Comparison of ENCODE assay signal across 9 mouse cellular contexts in the genomic region with DNA sequence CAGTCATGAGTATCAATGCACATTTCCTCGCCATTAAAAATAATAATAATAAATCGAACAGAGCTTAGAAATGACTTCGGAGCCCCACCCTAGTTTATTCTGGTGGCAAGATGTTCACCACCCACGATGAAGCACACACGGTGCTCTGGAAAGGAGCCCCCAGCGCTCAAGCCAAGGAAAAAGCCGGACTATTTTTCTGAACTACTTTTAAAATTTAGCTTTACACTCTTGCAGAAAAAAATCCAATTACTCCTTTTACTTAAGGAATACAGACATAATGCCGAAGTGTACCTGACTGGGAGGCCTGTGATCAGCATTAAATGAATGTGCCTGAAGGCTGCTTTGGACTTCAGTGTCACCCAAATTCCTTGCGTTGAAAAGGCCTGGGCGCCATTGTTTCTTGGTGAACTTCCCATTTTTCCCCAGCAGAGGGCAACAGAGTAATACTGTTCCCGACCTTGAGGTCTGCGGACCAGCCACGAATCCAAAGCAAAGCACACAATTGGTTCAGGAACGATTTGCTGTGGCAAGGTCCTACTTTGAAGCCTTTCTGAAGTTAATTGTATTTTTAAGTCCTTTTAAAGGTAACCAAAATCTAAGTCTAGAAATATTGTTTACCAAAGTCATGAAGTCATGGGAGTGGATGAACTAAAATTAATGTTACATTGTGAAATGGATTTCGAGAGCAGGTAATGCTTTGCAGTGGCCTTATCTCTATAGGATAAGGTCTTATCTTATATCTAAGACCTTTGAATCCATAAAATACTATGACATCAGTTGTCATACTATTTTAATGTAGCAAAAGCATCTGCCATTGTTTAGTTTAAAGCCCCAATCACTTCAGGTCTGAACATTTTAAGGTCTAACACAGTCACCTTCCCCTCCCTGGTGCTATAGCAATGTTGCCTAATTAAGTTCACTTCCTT.
DNase-seq lines count a peak whose midpoint lies in the region; ATAC-seq and TF ChIP-seq lines count a peak whose summit lies in the region.
"Had no signal": no experiment of that assay in that cellular context is flagged by ENCODE, and none has a peak within 500 bp of the region (broad histone marks: within the 10 kb centered on the region; RNA-seq: fewer than 3 reads in every experiment).

No protein-coding gene starts in this region.

- peaks cover 7% of the 10 kb centered on the region for H3K9me3 ChIP-seq in ES-Bruce4 (replicated peaks; ENCODE audit: control insufficient read depth, insufficient read depth, low read length, poor library complexity, severe bottlenecking)
- no peaks in the 10 kb centered on the region for H3K9me3 ChIP-seq in forebrain, embryonic 12.5 days
- no peaks in the 10 kb centered on the region for H3K9me3 ChIP-seq in lung, embryonic 16.5 days (ENCODE audit: control insufficient read depth, low read length)
- H3K9me3 ChIP-seq: heart, embryonic 15.5 days had no signal

- no peaks in the 10 kb centered on the region for H3K4me1 ChIP-seq in ES-Bruce4 (ENCODE audit: control insufficient read depth, insufficient read depth, low read length)
- peaks cover 11% of the 10 kb centered on the region for H3K4me1 ChIP-seq in forebrain, embryonic 12.5 days
- H3K4me1 ChIP-seq in lung, embryonic 16.5 days (replicated peaks; ENCODE audit: control insufficient read depth, insufficient read depth, low read length) = no peaks in the 10 kb centered on the region
- H3K4me1 ChIP-seq: heart, embryonic 15.5 days had no signal

- no peaks in the 10 kb centered on the region for H3K27me3 ChIP-seq in ES-Bruce4 (ENCODE audit: control insufficient read depth, insufficient read depth, low read length, poor library complexity, severe bottlenecking)
- no peaks in the 10 kb centered on the region for H3K27me3 ChIP-seq in forebrain, embryonic 12.5 days
- no peaks in the 10 kb centered on the region for H3K27me3 ChIP-seq in lung, embryonic 16.5 days (ENCODE audit: control insufficient read depth, insufficient read depth, low read depth, low read length)
- H3K27me3 ChIP-seq: heart, embryonic 15.5 days had no signal

- H3K4me3 ChIP-seq in ES-Bruce4 (ENCODE audit: low read depth, low read length) = no peak overlapping the region
- H3K4me3 ChIP-seq in forebrain, embryonic 12.5 days (replicated peaks) = no peak overlapping the region
- no peak overlapping the region for H3K4me3 ChIP-seq in lung, embryonic 16.5 days (ENCODE audit: low read length)
- H3K4me3 ChIP-seq: heart, embryonic 15.5 days had no signal

- TF ChIP-seq CTCF in ES-Bruce4 (IDR thresholded peaks at IDR 0.05; ENCODE audit: low read depth, low read length) = peak; percentile 72
- TF ChIP-seq CTCF in brain, embryonic 14.5 days (IDR thresholded peaks at IDR 0.05; ENCODE audit: borderline replicate concordance, extremely low read depth, insufficient read depth, insufficient read length) = peak; percentile 88

- no peak for TF ChIP-seq POLR2A in ES-Bruce4 (IDR thresholded peaks at IDR 0.05; ENCODE audit: insufficient read depth, low read length)
- TF ChIP-seq POLR2A in brain, embryonic 14.5 days (IDR thresholded peaks at IDR 0.05; ENCODE audit: borderline replicate concordance, extremely low read depth, insufficient read depth, insufficient read length, poor library complexity, severe bottlenecking) = no peak

- no peaks in the 10 kb centered on the region for H3K36me3 ChIP-seq in ES-Bruce4 (ENCODE audit: control insufficient read depth, insufficient read depth, low read length, poor library complexity, severe bottlenecking)
- no peaks in the 10 kb centered on the region for H3K36me3 ChIP-seq in forebrain, embryonic 12.5 days (replicated peaks)
- H3K36me3 ChIP-seq in lung, embryonic 16.5 days (ENCODE audit: control insufficient read depth, insufficient read depth, low read length) = no peaks in the 10 kb centered on the region
- H3K36me3 ChIP-seq: heart, embryonic 15.5 days had no signal

- H3K9ac ChIP-seq in ES-Bruce4 (ENCODE audit: low read depth, poor library complexity, severe bottlenecking) = no peak overlapping the region
- no peak overlapping the region for H3K9ac ChIP-seq in forebrain, embryonic 12.5 days
- no peak overlapping the region for H3K9ac ChIP-seq in lung, embryonic 16.5 days (ENCODE audit: low read length)
- H3K9ac ChIP-seq: heart, embryonic 15.5 days had no signal

- TF ChIP-seq EP300 in ES-Bruce4 (IDR thresholded peaks at IDR 0.05; ENCODE audit: insufficient read depth, low read depth, low read length) = no peak

- peak overlapping the region; percentile 38 for H3K4me2 ChIP-seq in forebrain, embryonic 12.5 days
- H3K4me2 ChIP-seq in lung, embryonic 16.5 days (ENCODE audit: low read depth, low read length) = no peak overlapping the region
- H3K4me2 ChIP-seq: heart, embryonic 15.5 days had no signal

- peak; percentile 93 for DNase-seq in brain, embryonic 14.5 days (ENCODE audit: low read depth)
- DNase-seq in layer of hippocampus, adult 18-20 months (ENCODE audit: low spot score in 2 of 2) = peak; percentile 66 to 93
- peak; percentile 74 for DNase-seq in ovary, postnatal 14 days (ENCODE audit: low spot score)
- DNase-seq in thymus, postnatal 14 days = peak; percentile 56

- H3K27ac ChIP-seq in ES-Bruce4 (ENCODE audit: insufficient read depth, low read length) = no peak overlapping the region
- H3K27ac ChIP-seq in forebrain, embryonic 12.5 days = peak overlapping the region; percentile 85
- H3K27ac ChIP-seq in lung, embryonic 16.5 days (ENCODE audit: low read length) = no peak overlapping the region
- H3K27ac ChIP-seq: heart, embryonic 15.5 days had no signal

- peak; percentile 76 for ATAC-seq in forebrain, embryonic 12.5 days (ENCODE audit: low FRiP score)
- peak; percentile 87 to 89 for ATAC-seq in hematopoietic stem cell, adult 5-6 weeks (replicated peaks in 1 of 2; ENCODE audit: insufficient read depth in 1 of 2, low FRiP score in 2 of 2, low TSS enrichment in 1 of 2, low read depth in 1 of 2, poor library complexity in 2 of 2, severe bottlenecking in 2 of 2)
- peak; percentile 75; the same call in 1 of the 2 replicates for ATAC-seq in lung, embryonic 16.5 days (ENCODE audit: low read depth)

- 31% methylated on average over 15 of the region's 15 CpGs for WGBS in forebrain, embryonic 12.5 days
- 36% methylated on average over 15 of the region's 15 CpGs for WGBS in lung, embryonic 16.5 days
